35 mouse cellular contexts compared by ENCODE assay signal in genomic region chr4:127323651-127324050, GRCm38 (mm10). TPM values are rescaled to one million over a fixed set of nuclear protein-coding genes. Genes with fewer than 3 reads are reported as not detected.
DNase-seq lines count a peak whose midpoint lies in the region; TF ChIP-seq lines count a peak whose summit lies in the region.
"Had no signal": no experiment of that assay in that cellular context is flagged by ENCODE, and none has a peak within 500 bp of the region (broad histone marks: within the 10 kb centered on the region; RNA-seq: fewer than 3 reads in every experiment).

No protein-coding gene starts in this region.

- no peak for TF ChIP-seq POLR2A in kidney, adult 2 months (IDR thresholded peaks at IDR 0.05; ENCODE audit: low read depth, low read length)

- 61% methylated on average over 3 of the region's 3 CpGs for WGBS in kidney, adult 2 months

- H3K36me3 ChIP-seq in kidney, adult 2 months (ENCODE audit: control insufficient read depth, insufficient read depth, low read length): no peaks in the 10 kb centered on the region
- H3K36me3 ChIP-seq: embryonic facial prominence, embryonic 10.5 days; embryonic facial prominence, embryonic 13.5 days; forebrain, embryonic 12.5 days; forebrain, embryonic 15.5 days; G1E; hindbrain, embryonic 13.5 days had no signal

- no peak overlapping the region for H3K27ac ChIP-seq in kidney, adult 2 months (ENCODE audit: insufficient read depth, low read depth, low read length)
- H3K27ac ChIP-seq: embryonic facial prominence, embryonic 10.5 days; embryonic facial prominence, embryonic 13.5 days; forebrain, embryonic 12.5 days; forebrain, embryonic 15.5 days; hindbrain, embryonic 13.5 days had no signal

- no peaks in the 10 kb centered on the region for H3K4me1 ChIP-seq in kidney, adult 2 months (ENCODE audit: control insufficient read depth, insufficient read depth, low read length)
- H3K4me1 ChIP-seq: embryonic facial prominence, embryonic 13.5 days; forebrain, embryonic 12.5 days; forebrain, embryonic 15.5 days; hindbrain, embryonic 13.5 days had no signal

- peak; percentile 64 for DNase-seq in kidney, adult 2 months
- DNase-seq in kidney, postnatal 14 days: no peak
- DNase-seq in kidney, postnatal 36 days: peak; percentile 29
- no peak for DNase-seq in kidney, adult 18-20 months
- peak; percentile 66 for DNase-seq in ZHBTc4 (ENCODE audit: low read depth, low spot score)
- no peak for DNase-seq in spleen, postnatal 14 days (ENCODE audit: low spot score in 2 of 2)
- DNase-seq in gastrocnemius, postnatal 10 days: no peak
- DNase-seq: adrenal gland, adult 2 months; adrenal gland, postnatal 14 days; B cell, adult 2 months; cerebellum, adult 11 months; cerebellum, adult 8-10 months; cerebellum, postnatal 36 days; embryo, embryonic 11 days; gastrocnemius, postnatal 36 days; heart, adult 11 months had no signal

- no peaks in the 10 kb centered on the region for H3K27me3 ChIP-seq in kidney, adult 2 months (replicated peaks; ENCODE audit: control insufficient read depth, insufficient read depth, low read length)
- H3K27me3 ChIP-seq: Patski had no signal

- TF ChIP-seq CTCF in kidney, adult 2 months (conservative IDR thresholded peaks at IDR 0.05; ENCODE audit: insufficient read depth, insufficient read length, low read depth, low read length): no peak

- no peak overlapping the region for H3K4me3 ChIP-seq in kidney, adult 2 months (ENCODE audit: insufficient read depth, low read depth, low read length)
- H3K4me3 ChIP-seq: embryonic facial prominence, embryonic 10.5 days; embryonic facial prominence, embryonic 13.5 days; erythroblast, embryonic 14.5 days; forebrain, embryonic 12.5 days; forebrain, embryonic 15.5 days; hindbrain, embryonic 13.5 days had no signal

RNA-seq across cellular contexts. Expression of gene Gjb3, which starts 7.0 kb away (rescaled TPM):
- 0.24 and 0.44 TPM in 2 replicates for polyA plus RNA-seq in kidney, adult 2 months (2012; rRNA removed)
- total RNA-seq in gastrocnemius, postnatal 10 days (2021): not detected
- total RNA-seq: CH12.LX; G1E; gastrocnemius, adult 8-10 months; gastrocnemius, postnatal 36 days had no signal
- polyA plus RNA-seq: adrenal gland, adult 2 months; erythroblast, embryonic 14.5 days; forebrain, embryonic 15.5 days; G1E had no signal

RNA-seq across cellular contexts. Expression of gene Gja4, which starts 9.8 kb away (rescaled TPM):
- 17.8 and 19.2 TPM in 2 replicates for polyA plus RNA-seq in kidney, adult 2 months (2012; rRNA removed)
- total RNA-seq in gastrocnemius, postnatal 10 days (2021): 10 to 100 TPM; 12.7 to 16.1 TPM
- total RNA-seq: CH12.LX; hematopoietic stem cell, adult 5-6 weeks had no signal
- polyA plus RNA-seq: erythroblast, embryonic 14.5 days; G1E had no signal

RNA-seq across cellular contexts. Expression of gene Gjb4, which starts 30.2 kb away (rescaled TPM):
- 1.4 and 1.5 TPM in 2 replicates for polyA plus RNA-seq in kidney, adult 2 months (2012; rRNA removed)
- not detected for total RNA-seq in gastrocnemius, postnatal 10 days (2021)
- total RNA-seq: adrenal gland, adult 2 months; adrenal gland, postnatal 14 days; adrenal gland, postnatal 4 days; CH12.LX; gastrocnemius, adult 8-10 months; gastrocnemius, postnatal 36 days; heart, adult 8-10 months; heart, postnatal 25 days; hematopoietic stem cell, adult 5-6 weeks had no signal
- polyA plus RNA-seq: cortical plate, adult 2 months; embryonic facial prominence, embryonic 10.5 days; erythroblast, embryonic 14.5 days; forebrain, embryonic 12.5 days; forebrain, embryonic 15.5 days; G1E; heart, embryonic 11.5 days; heart, embryonic 14.5 days; heart, postnatal 0 days; hindbrain, embryonic 13.5 days; hindbrain, embryonic 16.5 days had no signal

RNA-seq across cellular contexts. Expression of gene Gjb5, which starts 34.3 kb away (rescaled TPM):
- polyA plus RNA-seq in kidney, adult 2 months (2012; rRNA removed): 0.67 and 0.75 TPM in 2 replicates
- under 1 TPM; 0.26 to 0.38 TPM for total RNA-seq in gastrocnemius, postnatal 10 days (2021)
- total RNA-seq: gastrocnemius, adult 8-10 months; hematopoietic stem cell, adult 5-6 weeks had no signal
- polyA plus RNA-seq: cortical plate, adult 2 months; erythroblast, embryonic 14.5 days; forebrain, embryonic 12.5 days; forebrain, embryonic 15.5 days; G1E had no signal

Comparison
In these comparisons a context has a peak if more than half of its experiments do, and no peak if none do; other contexts are left out.
1. DNase-seq: peak in kidney, adult 2 months (single experiment), kidney, postnatal 36 days (2 of 2) and ZHBTc4 (single experiment); none in kidney, postnatal 14 days (single experiment), kidney, adult 18-20 months (single experiment), spleen, postnatal 14 days (0 of 2) and gastrocnemius, postnatal 10 days (single experiment).